Mouse (Mus musculus): Measurements from ENCODE around the gene Rab29. TPM values are rescaled to one million over a fixed set of nuclear protein-coding genes. Genes with fewer than 3 reads are reported as not detected.

The Rab29 gene
- polyA plus RNA-seq, 1 experiment, result 3.5 TPM

DNA sequence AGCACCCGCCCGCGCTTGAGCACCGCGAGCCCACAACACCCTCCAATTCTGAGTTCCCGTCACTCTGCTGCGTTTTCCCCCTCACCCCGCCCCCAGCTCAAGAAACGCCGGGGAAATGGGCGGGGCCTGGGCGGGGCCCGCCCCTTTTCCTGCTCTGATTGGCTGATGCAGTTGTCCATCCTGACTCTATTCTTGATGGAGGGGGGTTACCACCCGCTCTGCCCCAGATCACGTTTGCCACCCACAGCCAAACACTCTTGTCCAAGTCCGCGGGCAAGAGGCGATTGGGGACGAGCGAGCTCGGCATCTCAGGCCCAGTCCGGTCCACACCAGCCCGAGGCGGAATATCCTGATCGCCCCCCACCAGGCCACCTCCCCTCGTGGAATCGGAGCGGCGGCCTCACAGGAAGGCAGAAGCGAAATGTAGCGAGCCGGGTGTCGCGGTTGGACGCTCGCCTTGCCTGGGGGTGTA, 39.2 kb upstream of the Rab29 start:
- H3K79me2 ChIP-seq (ENCODE audit: control insufficient read depth, insufficient read depth), result no peaks in the 10 kb centered on the region
- peak overlapping the region; percentile 44 for H3ac ChIP-seq (ENCODE audit: control insufficient read depth, insufficient read length)
- no peaks in the 10 kb centered on the region for H3K27me3 ChIP-seq (ENCODE audit: control insufficient read depth, insufficient read depth, insufficient read length)
- H3K4me3 ChIP-seq, result peak overlapping the region; percentile 62
- TF ChIP-seq POLR2AphosphoS2 (IDR thresholded peaks at IDR 0.05; ENCODE audit: insufficient read length, low read depth) (peak; percentile 87), SRF (IDR thresholded peaks at IDR 0.05; ENCODE audit: control insufficient read depth, insufficient read length, low read depth) (no peak), MYOD1 (IDR thresholded peaks at IDR 0.05; ENCODE audit: control insufficient read depth in 1 of 3, insufficient read length in 2 of 3, low read depth in 2 of 3) (no peak), POLR2A (IDR thresholded peaks at IDR 0.05; ENCODE audit: insufficient read length, low read depth) (peak; percentile 85)
- H3K36me3 ChIP-seq (ENCODE audit: control insufficient read depth, insufficient read depth), result no peaks in the 10 kb centered on the region
- peak overlapping the region; percentile 91 for H3K4me2 ChIP-seq (ENCODE audit: low read depth)

GRCm38 (mm10) chr1:131828297-131829126, 38.5 kb upstream of the Rab29 start:
- Histone ChIP-seq H3K4me3 (peak overlapping the region; percentile 62), H3ac (ENCODE audit: control insufficient read depth, insufficient read length) (peak overlapping the region; percentile 44), H3K27me3 (ENCODE audit: control insufficient read depth, insufficient read depth, insufficient read length) (no peaks in the 10 kb centered on the region), H3K4me2 (ENCODE audit: low read depth) (peak overlapping the region; percentile 74), H3K79me2 (ENCODE audit: control insufficient read depth, insufficient read depth) (no peaks in the 10 kb centered on the region), H3K36me3 (ENCODE audit: control insufficient read depth, insufficient read depth) (no peaks in the 10 kb centered on the region)
- no peak for TF ChIP-seq MYOG (IDR thresholded peaks at IDR 0.05; ENCODE audit: control insufficient read depth in 1 of 3, insufficient read depth in 1 of 3, insufficient read length in 2 of 3, low read depth in 2 of 3)
- no peak for TF ChIP-seq CEBPB (IDR thresholded peaks at IDR 0.05; ENCODE audit: insufficient read depth, poor library complexity, severe bottlenecking)
- TF ChIP-seq TCF3 (IDR thresholded peaks at IDR 0.05; ENCODE audit: insufficient read length, low read depth), result no peak
- no peak for TF ChIP-seq POLR2A (IDR thresholded peaks at IDR 0.05; ENCODE audit: insufficient read length, low read depth)
- no peak for TF ChIP-seq MAX (IDR thresholded peaks at IDR 0.05; ENCODE audit: low read depth)
- no peak for TF ChIP-seq SRF (IDR thresholded peaks at IDR 0.05; ENCODE audit: control insufficient read depth, insufficient read length, low read depth)
- no peak for TF ChIP-seq TCF12 (IDR thresholded peaks at IDR 0.05; ENCODE audit: insufficient read depth, poor library complexity, severe bottlenecking)
- no peak for TF ChIP-seq POLR2AphosphoS2 (IDR thresholded peaks at IDR 0.05; ENCODE audit: insufficient read length, low read depth)
- TF ChIP-seq REST (IDR thresholded peaks at IDR 0.05; ENCODE audit: insufficient read depth, insufficient read length), result no peak
- no peak for TF ChIP-seq USF1 (IDR thresholded peaks at IDR 0.05; ENCODE audit: low read depth)
- TF ChIP-seq E2F4 (IDR thresholded peaks at IDR 0.05; ENCODE audit: insufficient read depth), result no peak

- Histone ChIP-seq H3ac (ENCODE audit: control insufficient read depth, insufficient read length) (no peak overlapping the region), H3K36me3 (ENCODE audit: control insufficient read depth, insufficient read depth) (no peaks in the 10 kb centered on the region), H3K4me2 (ENCODE audit: low read depth) (peak overlapping the region; percentile 74), H3K79me2 (ENCODE audit: control insufficient read depth, insufficient read depth) (no peaks in the 10 kb centered on the region), H3K4me3 (peak overlapping the region; percentile 62), H3K27me3 (ENCODE audit: control insufficient read depth, insufficient read depth, insufficient read length) (no peaks in the 10 kb centered on the region)
- TF ChIP-seq TCF3 (IDR thresholded peaks at IDR 0.05; ENCODE audit: insufficient read length, low read depth) (no peak), SRF (IDR thresholded peaks at IDR 0.05; ENCODE audit: control insufficient read depth, insufficient read length, low read depth) (no peak), MYOD1 (IDR thresholded peaks at IDR 0.05; ENCODE audit: control insufficient read depth in 1 of 3, insufficient read length in 2 of 3, low read depth in 2 of 3) (no peak), MAX (IDR thresholded peaks at IDR 0.05; ENCODE audit: low read depth) (no peak), POLR2AphosphoS2 (IDR thresholded peaks at IDR 0.05; ENCODE audit: insufficient read length, low read depth) (no peak), E2F4 (IDR thresholded peaks at IDR 0.05; ENCODE audit: insufficient read depth) (no peak), TCF12 (IDR thresholded peaks at IDR 0.05; ENCODE audit: insufficient read depth, poor library complexity, severe bottlenecking) (no peak), CEBPB (IDR thresholded peaks at IDR 0.05; ENCODE audit: insufficient read depth, poor library complexity, severe bottlenecking) (no peak), REST (IDR thresholded peaks at IDR 0.05; ENCODE audit: insufficient read depth, insufficient read length) (no peak), USF1 (IDR thresholded peaks at IDR 0.05; ENCODE audit: low read depth) (no peak), MYOG (IDR thresholded peaks at IDR 0.05; ENCODE audit: control insufficient read depth in 1 of 3, insufficient read depth in 1 of 3, insufficient read length in 2 of 3, low read depth in 2 of 3) (no peak), POLR2A (IDR thresholded peaks at IDR 0.05; ENCODE audit: insufficient read length, low read depth) (no peak)
Observed at GRCm38 (mm10) chr1:131829279-131829678, 37.7 kb upstream of the Rab29 start.

- no peaks in the 10 kb centered on the region for H3K36me3 ChIP-seq (ENCODE audit: control insufficient read depth, insufficient read depth)
- no peaks in the 10 kb centered on the region for H3K27me3 ChIP-seq (ENCODE audit: control insufficient read depth, insufficient read depth, insufficient read length)
- H3K79me2 ChIP-seq (ENCODE audit: control insufficient read depth, insufficient read depth), result no peaks in the 10 kb centered on the region
- H3K4me2 ChIP-seq (ENCODE audit: low read depth), result no peak overlapping the region
- H3ac ChIP-seq (ENCODE audit: control insufficient read depth, insufficient read length), result no peak overlapping the region
- TF ChIP-seq POLR2A (IDR thresholded peaks at IDR 0.05; ENCODE audit: insufficient read length, low read depth) (no peak), POLR2AphosphoS2 (IDR thresholded peaks at IDR 0.05; ENCODE audit: insufficient read length, low read depth) (no peak), MYOD1 (IDR thresholded peaks at IDR 0.05; ENCODE audit: control insufficient read depth in 1 of 3, insufficient read length in 2 of 3, low read depth in 2 of 3) (no peak), TCF12 (IDR thresholded peaks at IDR 0.05; ENCODE audit: insufficient read depth, poor library complexity, severe bottlenecking) (no peak), SRF (IDR thresholded peaks at IDR 0.05; ENCODE audit: control insufficient read depth, insufficient read length, low read depth) (no peak), TCF3 (IDR thresholded peaks at IDR 0.05; ENCODE audit: insufficient read length, low read depth) (no peak), REST (IDR thresholded peaks at IDR 0.05; ENCODE audit: insufficient read depth, insufficient read length) (no peak), E2F4 (IDR thresholded peaks at IDR 0.05; ENCODE audit: insufficient read depth) (no peak), MAX (IDR thresholded peaks at IDR 0.05; ENCODE audit: low read depth) (no peak), MYOG (IDR thresholded peaks at IDR 0.05; ENCODE audit: control insufficient read depth in 1 of 3, insufficient read depth in 1 of 3, insufficient read length in 2 of 3, low read depth in 2 of 3) (no peak), CEBPB (IDR thresholded peaks at IDR 0.05; ENCODE audit: insufficient read depth, poor library complexity, severe bottlenecking) (no peak), USF1 (IDR thresholded peaks at IDR 0.05; ENCODE audit: low read depth) (no peak)
- H3K4me3 ChIP-seq, result no peak overlapping the region
Observed at GRCm38 (mm10) chr1:131830561-131830960, 36.5 kb upstream of the Rab29 start.

Measured in myocyte (in vitro differentiated cells).